Mouse (Mus musculus): Measurements from ENCODE around the gene Palm2. TPM values are rescaled to one million over a fixed set of nuclear protein-coding genes. Genes with fewer than 3 reads are reported as not detected.

Gene Palm2
- polyA plus RNA-seq, 1 experiment from 2014 or later = not detected

DNA sequence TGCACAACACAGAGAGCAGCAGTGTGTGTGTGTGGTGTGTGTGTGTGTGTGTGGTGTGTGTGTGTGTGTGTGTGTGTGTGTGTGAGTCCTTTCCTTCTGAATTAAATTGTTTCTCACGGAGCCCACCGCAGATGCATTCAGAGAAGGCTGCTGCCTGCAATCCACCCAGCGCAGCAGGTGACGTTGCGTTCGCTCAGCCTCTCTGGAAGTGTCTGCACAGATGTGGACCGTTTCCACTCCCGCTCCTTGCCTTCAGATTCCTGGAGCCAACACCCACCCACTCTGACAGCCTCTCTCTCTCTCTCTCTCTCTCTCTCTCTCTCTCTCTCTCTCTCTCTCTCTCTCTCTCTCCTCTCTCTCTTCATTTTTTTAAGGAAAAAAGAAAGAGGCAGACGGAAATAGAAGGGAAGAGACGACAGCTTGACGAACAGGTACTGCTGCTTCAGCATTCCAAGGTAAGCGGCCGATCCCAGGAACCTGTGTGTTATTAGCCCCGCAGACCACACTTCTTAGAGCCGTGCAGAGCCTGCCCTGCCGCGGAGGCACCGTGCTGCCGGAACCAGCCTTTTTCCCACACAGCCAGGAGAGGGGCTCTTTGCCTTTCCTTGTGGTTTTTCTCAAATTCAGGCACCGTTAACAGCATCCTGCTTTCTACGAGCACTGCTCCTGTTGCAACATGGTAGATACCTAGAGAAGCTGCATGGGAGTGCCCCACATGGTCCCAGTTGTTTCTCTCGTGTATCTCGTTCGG, 203.8 kb downstream of the Palm2 start:
- Histone ChIP-seq H3K36me3 (ENCODE audit: inconsistent target) (no peaks in the 10 kb centered on the region), H3K79me2 (ENCODE audit: inconsistent target) (no peaks in the 10 kb centered on the region), H3K4me3 (ENCODE audit: inconsistent target) (no peak overlapping the region), H3K27ac (no peak overlapping the region)
- WGBS (ENCODE audit: missing documents) = 22% methylated on average over 19 of the region's 24 CpGs

DNA sequence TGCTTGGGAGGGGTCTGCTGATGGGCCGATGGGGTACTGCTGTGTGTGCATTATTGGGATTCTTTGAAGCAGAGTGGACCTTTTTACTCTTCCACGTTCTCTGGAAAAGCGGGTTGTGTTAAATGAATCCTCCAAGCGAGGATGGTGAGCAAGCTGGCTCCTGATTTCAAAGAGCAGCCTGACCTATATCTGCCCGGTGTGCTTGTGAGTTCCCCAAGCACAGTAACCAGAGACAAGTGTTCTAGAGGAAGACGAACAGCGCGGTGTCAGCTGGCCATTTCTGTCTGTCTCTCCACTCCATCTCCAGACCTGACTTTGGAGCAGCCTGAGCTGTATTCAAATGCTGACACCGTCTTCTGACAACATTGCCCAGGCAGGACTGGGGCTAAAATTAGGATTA, 204.9 kb downstream of the Palm2 start:
- Histone ChIP-seq H3K36me3 (ENCODE audit: inconsistent target) (no peaks in the 10 kb centered on the region), H3K79me2 (ENCODE audit: inconsistent target) (no peaks in the 10 kb centered on the region), H3K4me3 (ENCODE audit: inconsistent target) (no peak overlapping the region), H3K27ac (no peak overlapping the region)
- WGBS (ENCODE audit: missing documents) = 86% methylated on average over 9 of the region's 9 CpGs

DNA sequence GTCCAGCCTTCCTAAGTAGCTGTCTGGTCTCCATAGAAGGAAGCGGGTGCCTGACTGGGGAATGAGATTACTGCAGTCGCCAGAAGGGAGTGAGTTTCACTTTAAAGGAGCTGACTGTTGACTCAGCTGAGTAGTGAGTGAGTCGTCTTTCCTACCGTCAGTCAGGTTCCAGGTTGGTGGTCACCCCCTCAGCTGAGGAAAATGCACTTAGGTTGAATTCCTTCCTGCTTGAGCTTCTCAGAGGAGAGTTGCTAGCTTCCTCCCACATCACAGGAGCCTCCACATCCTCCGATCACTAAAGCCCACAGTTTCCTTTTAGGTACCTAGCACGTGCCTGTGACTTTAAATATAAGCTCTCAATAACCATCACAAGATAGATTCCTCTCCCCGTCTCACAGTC, 206.2 kb downstream of the Palm2 start:
- WGBS (ENCODE audit: missing documents) = 2% methylated on average over 7 of the region's 7 CpGs
- no peak overlapping the region for H3K27ac ChIP-seq
- no peaks in the 10 kb centered on the region for H3K36me3 ChIP-seq (ENCODE audit: inconsistent target)
- no peaks in the 10 kb centered on the region for H3K79me2 ChIP-seq (ENCODE audit: inconsistent target)
- H3K4me3 ChIP-seq (ENCODE audit: inconsistent target) = no peak overlapping the region

DNA sequence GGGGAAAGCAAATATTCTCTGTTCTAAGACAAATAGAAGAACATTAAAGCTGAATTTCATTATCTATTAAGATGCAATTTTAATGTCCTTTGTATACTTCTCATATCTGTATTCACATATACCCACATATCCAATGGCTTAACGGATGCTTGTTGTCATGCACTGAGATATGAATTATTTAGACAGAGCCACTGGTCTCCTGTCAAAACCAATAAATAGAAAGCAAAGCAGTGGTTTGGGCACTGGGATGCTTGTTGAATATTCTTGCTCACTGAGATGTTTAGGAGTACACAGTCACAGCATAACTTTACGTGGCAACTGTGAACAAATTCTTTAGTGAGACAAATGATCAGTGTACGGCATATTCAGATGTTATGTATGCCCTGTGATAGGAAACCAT, 206.9 kb downstream of the Palm2 start:
- Histone ChIP-seq H3K27ac (no peak overlapping the region), H3K79me2 (ENCODE audit: inconsistent target) (no peaks in the 10 kb centered on the region), H3K4me3 (ENCODE audit: inconsistent target) (no peak overlapping the region), H3K36me3 (ENCODE audit: inconsistent target) (no peaks in the 10 kb centered on the region)
- 85% methylated on average over 3 of the region's 3 CpGs for WGBS (ENCODE audit: missing documents)

DNA sequence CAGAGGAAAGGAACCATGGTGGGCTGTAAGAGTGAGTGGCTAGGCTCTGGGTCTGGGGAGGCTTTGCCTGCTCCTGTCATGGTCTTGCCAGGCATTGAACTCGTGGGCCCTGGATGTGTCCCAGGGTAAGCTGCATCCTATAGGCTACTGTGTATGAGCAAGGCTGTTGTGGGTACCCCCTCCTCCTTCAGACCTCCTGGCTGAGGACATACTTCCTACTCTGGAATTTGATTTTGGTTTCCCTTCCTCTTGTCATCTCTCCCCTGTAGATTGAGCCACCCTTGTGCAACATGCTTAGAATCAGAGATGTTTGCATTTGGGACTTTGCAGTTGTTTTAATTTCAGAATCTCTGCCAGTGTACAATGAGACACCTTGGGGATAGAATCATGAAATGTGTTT, 216.9 kb downstream of the Palm2 start:
- H3K79me2 ChIP-seq (ENCODE audit: inconsistent target) = no peaks in the 10 kb centered on the region
- WGBS (ENCODE audit: missing documents) = 75% methylated on average over 1 of the region's 1 CpGs
- H3K4me3 ChIP-seq (ENCODE audit: inconsistent target) = no peak overlapping the region
- no peak overlapping the region for H3K27ac ChIP-seq
- no peaks in the 10 kb centered on the region for H3K36me3 ChIP-seq (ENCODE audit: inconsistent target)

DNA sequence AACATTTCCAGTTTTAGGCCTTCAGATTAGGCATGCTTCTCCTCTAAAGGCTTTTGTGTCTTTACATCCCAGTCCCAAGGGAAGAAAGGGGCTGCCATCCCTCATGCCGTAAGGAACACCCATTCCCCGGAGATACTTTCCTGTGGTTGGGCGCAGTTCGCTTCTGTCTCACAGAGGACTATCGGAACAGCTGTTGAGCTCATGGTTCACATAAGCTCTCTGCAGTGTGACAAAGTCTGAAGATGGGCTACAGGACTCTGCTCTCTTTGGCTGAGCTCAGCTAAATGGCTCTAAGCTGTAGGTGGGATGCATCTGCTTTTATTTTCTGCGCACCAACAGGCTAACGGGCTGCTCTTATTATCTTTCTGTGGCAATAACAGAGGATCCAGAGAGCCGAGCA, 217.5 kb downstream of the Palm2 start:
- H3K27ac ChIP-seq = no peak overlapping the region
- H3K79me2 ChIP-seq (ENCODE audit: inconsistent target) = no peaks in the 10 kb centered on the region
- WGBS (ENCODE audit: missing documents) = 87% methylated on average over 8 of the region's 8 CpGs
- no peak overlapping the region for H3K4me3 ChIP-seq (ENCODE audit: inconsistent target)
- no peaks in the 10 kb centered on the region for H3K36me3 ChIP-seq (ENCODE audit: inconsistent target)

DNA sequence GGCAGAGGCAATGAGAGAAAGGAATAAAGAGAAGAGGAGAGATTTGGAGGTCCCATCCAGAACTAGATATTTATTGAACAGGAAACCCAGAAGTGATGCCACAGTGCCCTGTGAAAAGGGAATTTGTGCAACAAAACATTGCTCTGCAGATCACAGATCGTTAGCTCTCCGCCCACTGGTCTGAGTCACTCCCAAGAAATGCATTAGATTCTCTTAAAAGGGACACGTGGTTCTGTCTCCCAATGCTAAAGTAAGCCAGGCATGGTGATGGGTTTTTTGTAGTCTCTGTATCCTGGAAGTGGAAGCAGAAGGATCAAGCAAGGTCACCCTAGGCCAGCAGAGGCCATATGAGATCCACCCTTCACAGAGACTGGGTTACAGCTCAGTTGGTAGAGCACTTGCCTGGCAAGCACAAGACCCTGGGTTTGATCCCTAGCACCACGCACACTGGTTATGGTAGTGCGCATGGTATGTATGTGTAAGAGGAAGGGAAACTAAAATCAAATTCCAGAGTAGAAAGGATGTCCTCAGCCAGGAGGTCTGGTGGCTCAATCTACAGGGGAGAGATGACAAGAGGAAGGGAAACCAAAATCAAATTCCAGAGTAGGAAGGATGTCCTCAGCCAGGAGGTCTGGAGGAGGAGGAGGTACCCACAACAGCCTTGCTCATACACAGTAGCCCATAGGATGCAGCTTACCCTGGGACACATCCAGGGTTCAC, 218.3 kb downstream of the Palm2 start:
- no peaks in the 10 kb centered on the region for H3K36me3 ChIP-seq (ENCODE audit: inconsistent target)
- WGBS (ENCODE audit: missing documents) = 54% methylated on average over 4 of the region's 5 CpGs

DNA sequence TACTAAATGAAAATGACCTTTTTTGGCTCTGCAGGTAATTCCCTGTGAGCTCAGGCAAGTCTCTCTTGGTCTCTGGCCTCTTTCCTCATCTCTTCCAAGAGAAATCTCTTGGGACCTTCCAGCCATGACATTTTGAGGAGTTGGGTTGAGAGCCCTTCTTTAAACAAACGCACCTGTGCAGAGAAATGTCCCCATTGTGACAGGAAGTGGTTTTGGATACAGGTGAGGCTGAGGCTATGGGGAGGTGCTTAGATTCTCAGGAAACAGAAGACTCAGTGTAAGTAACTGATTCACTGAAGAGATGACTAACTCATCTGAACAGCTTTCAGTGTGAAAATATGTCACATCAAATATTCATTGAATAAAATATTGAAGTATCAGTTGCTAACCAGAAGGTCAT, 221.9 kb downstream of the Palm2 start:
- WGBS (ENCODE audit: missing documents) = 54% methylated on average over 1 of the region's 1 CpGs
- Histone ChIP-seq H3K4me3 (ENCODE audit: inconsistent target) (no peak overlapping the region), H3K27ac (no peak overlapping the region), H3K36me3 (ENCODE audit: inconsistent target) (no peaks in the 10 kb centered on the region), H3K79me2 (ENCODE audit: inconsistent target) (no peaks in the 10 kb centered on the region)

More for the DNA sequence above, 218.3 kb downstream of the Palm2 start:
- Histone ChIP-seq H3K4me3 (ENCODE audit: inconsistent target) (no peak overlapping the region), H3K27ac (no peak overlapping the region), H3K79me2 (ENCODE audit: inconsistent target) (no peaks in the 10 kb centered on the region)

DNA sequence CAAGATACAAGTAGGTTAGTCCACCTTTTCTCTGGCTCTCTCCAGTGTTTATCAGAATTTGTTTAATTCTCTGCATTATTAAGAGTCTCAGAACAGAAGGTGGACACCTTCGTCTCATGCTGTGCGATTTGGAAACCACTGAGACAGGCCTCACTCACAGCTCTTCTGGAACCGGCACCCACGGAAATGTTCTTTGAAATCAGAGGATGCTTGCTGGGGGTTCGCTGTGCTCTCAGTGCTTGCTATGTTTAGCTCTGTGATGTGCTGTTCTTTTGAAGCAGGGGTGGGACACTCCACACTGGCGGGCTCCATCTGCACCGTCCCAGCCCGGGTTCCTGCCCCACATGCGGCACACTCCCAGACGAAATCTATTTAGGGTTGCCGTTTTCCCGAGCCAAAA, 222.3 kb downstream of the Palm2 start:
- H3K79me2 ChIP-seq (ENCODE audit: inconsistent target) = no peaks in the 10 kb centered on the region
- no peak overlapping the region for H3K27ac ChIP-seq
- H3K4me3 ChIP-seq (ENCODE audit: inconsistent target) = no peak overlapping the region
- H3K36me3 ChIP-seq (ENCODE audit: inconsistent target) = no peaks in the 10 kb centered on the region
- WGBS (ENCODE audit: missing documents) = 92% methylated on average over 12 of the region's 12 CpGs

DNA sequence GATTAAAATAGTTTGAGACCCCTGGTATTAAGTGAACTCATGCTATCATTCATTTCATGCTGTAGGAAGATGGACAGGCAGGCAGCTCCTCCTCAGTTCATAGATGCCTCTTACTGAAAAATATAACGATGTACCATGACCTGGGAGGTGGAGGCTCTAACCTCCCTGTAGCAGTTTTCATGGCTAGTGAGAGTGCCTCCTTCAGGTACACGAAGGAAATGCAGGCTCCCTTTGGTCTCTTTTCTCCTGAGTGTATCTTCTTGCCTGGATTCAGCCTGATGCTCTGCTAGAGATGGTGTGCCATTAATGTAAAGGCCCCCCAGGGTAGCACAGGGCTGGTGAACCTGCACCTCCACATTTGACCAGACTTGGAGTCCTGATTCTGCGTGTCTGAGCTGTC, 222.8 kb downstream of the Palm2 start:
- no peaks in the 10 kb centered on the region for H3K36me3 ChIP-seq (ENCODE audit: inconsistent target)
- H3K27ac ChIP-seq = no peak overlapping the region
- H3K4me3 ChIP-seq (ENCODE audit: inconsistent target) = no peak overlapping the region
- 92% methylated on average over 3 of the region's 3 CpGs for WGBS (ENCODE audit: missing documents)
- no peaks in the 10 kb centered on the region for H3K79me2 ChIP-seq (ENCODE audit: inconsistent target)

DNA sequence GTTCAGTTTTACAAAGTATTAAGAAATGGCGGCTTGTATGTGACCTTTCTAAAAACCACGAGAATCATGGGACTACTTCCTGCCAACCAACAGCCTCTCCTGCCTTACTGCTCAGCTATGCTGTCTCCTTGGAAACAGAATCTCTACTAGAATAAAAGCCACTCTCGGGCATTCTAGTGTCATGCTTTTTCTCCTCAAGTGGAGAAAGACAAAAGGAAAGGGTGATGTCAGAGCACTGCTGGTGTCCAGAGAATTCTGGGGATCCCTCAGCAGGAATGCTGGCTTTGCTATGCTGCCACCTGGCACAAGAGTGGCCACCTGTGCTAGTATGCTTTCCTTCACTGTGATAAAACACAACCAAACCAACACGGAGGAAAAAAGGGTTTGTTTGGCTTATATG, 226.4 kb downstream of the Palm2 start:
- WGBS (ENCODE audit: missing documents) = 61% methylated on average over 3 of the region's 4 CpGs
- Histone ChIP-seq H3K4me3 (ENCODE audit: inconsistent target) (no peak overlapping the region), H3K27ac (no peak overlapping the region), H3K79me2 (ENCODE audit: inconsistent target) (no peaks in the 10 kb centered on the region), H3K36me3 (ENCODE audit: inconsistent target) (no peaks in the 10 kb centered on the region)

DNA sequence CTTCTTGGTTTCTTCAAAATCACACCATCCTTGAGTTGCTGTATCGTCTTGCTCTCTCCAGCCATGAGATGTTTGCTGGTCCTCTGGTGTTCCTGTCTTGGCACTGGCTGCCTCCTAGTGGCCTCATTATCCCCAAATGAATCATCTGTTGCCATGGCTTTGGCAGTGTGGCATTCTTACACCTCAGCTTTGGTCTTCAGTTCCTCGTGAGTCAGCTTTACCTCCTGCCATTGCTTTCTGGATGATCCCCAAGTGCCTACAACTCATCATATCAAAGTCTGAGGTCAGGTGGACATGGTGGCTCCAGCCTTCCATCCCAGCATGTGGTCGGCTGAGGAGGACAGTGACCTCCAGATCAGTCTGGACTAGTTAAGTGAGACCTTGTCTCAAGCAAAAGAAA, 232.1 kb downstream of the Palm2 start:
- H3K4me3 ChIP-seq (ENCODE audit: inconsistent target) = no peak overlapping the region
- H3K79me2 ChIP-seq (ENCODE audit: inconsistent target) = no peaks in the 10 kb centered on the region
- 61% methylated on average over 3 of the region's 3 CpGs for WGBS (ENCODE audit: missing documents)
- no peaks in the 10 kb centered on the region for H3K36me3 ChIP-seq (ENCODE audit: inconsistent target)
- no peak overlapping the region for H3K27ac ChIP-seq

DNA sequence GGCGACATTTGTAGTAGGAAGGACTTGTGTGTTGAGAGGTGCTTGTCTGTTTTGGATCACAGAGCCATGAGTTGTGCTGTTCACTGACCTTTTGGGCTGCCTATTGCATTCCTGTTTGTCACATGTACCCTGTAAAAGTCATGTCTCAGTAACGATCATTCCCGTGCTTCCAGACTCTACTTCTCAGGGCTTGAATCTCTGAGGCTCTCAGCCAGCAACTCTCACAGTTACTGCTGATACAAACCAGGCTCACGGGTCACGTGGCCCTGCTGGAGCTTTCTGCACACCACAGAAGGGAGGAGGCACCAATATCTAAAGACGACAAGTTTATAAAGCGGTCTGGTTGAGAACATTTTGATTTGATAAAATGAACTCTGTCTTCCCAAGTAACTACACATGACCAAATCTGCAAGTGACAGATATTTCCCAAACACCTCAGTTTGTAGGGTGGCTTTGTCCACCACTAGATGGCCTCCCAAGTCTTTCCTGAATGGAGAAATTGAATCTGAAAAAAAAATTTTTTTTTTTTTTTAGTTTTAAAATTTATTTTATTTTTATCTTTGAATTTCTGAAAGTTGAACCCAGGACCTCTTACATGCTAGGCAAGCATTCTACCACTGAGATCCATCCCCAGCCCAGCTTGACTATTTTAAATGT, 236.9 kb downstream of the Palm2 start:
- no peak overlapping the region for H3K4me3 ChIP-seq (ENCODE audit: inconsistent target)
- 83% methylated on average over 7 of the region's 7 CpGs for WGBS (ENCODE audit: missing documents)

DNA sequence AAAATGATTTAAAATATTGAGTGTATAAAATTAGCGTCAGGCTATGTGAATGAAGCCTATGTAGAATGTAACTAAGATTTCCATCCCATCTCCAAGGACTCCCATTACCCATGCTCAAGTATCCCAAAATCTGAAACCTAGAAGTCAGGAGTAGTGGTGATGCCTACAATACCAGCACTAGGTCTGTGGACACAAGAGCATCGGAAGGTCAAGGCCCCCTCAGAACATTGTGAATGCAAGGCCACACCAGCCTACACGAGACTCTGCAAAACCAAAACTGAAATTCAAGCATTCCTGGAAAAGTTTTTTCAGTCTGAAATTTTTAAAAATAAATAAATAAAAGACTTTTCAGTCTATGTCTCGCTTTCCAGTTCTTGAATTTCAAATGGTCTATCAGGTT, 238.5 kb downstream of the Palm2 start:
- Histone ChIP-seq H3K27ac (no peak overlapping the region), H3K4me3 (ENCODE audit: inconsistent target) (no peak overlapping the region), H3K36me3 (ENCODE audit: inconsistent target) (no peaks in the 10 kb centered on the region), H3K79me2 (ENCODE audit: inconsistent target) (no peaks in the 10 kb centered on the region)
- WGBS (ENCODE audit: missing documents) = 71% methylated on average over 4 of the region's 4 CpGs

More for the DNA sequence above, 236.9 kb downstream of the Palm2 start:
- H3K27ac ChIP-seq = no peak overlapping the region
- H3K79me2 ChIP-seq (ENCODE audit: inconsistent target) = no peaks in the 10 kb centered on the region
- no peaks in the 10 kb centered on the region for H3K36me3 ChIP-seq (ENCODE audit: inconsistent target)
